23 mouse cellular contexts compared by ENCODE assay signal in genomic region chrX:140399986-140400385, GRCm38 (mm10). TPM values are rescaled to one million over a fixed set of nuclear protein-coding genes. Genes with fewer than 3 reads are reported as not detected.
A peak's percentile ranks its signal among the peaks of the same experiment; 100 is the strongest.
DNase-seq lines count a peak whose midpoint lies in the region; ATAC-seq and TF ChIP-seq lines count a peak whose summit lies in the region.
"Had no signal": no experiment of that assay in that cellular context is flagged by ENCODE, and none has a peak within 500 bp of the region (broad histone marks: within the 10 kb centered on the region; RNA-seq: fewer than 3 reads in every experiment).

No protein-coding gene starts in this region.

- H3K36me3 ChIP-seq in forebrain, embryonic 15.5 days: no peaks in the 10 kb centered on the region
- no peaks in the 10 kb centered on the region for H3K36me3 ChIP-seq in forebrain, embryonic 11.5 days (ENCODE audit: control insufficient read depth, insufficient read depth, low read length)
- H3K36me3 ChIP-seq in midbrain, embryonic 14.5 days (ENCODE audit: control insufficient read depth, insufficient read depth, low read length): no peaks in the 10 kb centered on the region
- no peaks in the 10 kb centered on the region for H3K36me3 ChIP-seq in midbrain, embryonic 10.5 days
- H3K36me3 ChIP-seq: G1E; heart, embryonic 10.5 days; kidney, embryonic 15.5 days; limb, embryonic 13.5 days; liver, embryonic 12.5 days had no signal

- ATAC-seq in forebrain, embryonic 15.5 days (replicated peaks): peak; percentile 81
- no peak for ATAC-seq in forebrain, embryonic 11.5 days (replicated peaks; ENCODE audit: low FRiP score)
- ATAC-seq in midbrain, embryonic 14.5 days (ENCODE audit: low FRiP score, low TSS enrichment): no peak
- ATAC-seq: activated CD4-positive, CD25-positive, alpha-beta regulatory T cell, adult 4 months; liver, embryonic 12.5 days; Patski had no signal

- no peaks in the 10 kb centered on the region for H3K27me3 ChIP-seq in forebrain, embryonic 15.5 days
- H3K27me3 ChIP-seq in forebrain, embryonic 11.5 days (ENCODE audit: control insufficient read depth, insufficient read depth, low read length): peaks cover 4% of the 10 kb centered on the region
- no peaks in the 10 kb centered on the region for H3K27me3 ChIP-seq in midbrain, embryonic 14.5 days (ENCODE audit: control insufficient read depth, insufficient read depth, low read length)
- peaks cover 97% of the 10 kb centered on the region for H3K27me3 ChIP-seq in midbrain, embryonic 10.5 days (ENCODE audit: low read depth, poor library complexity, severe bottlenecking)

- no peak for TF ChIP-seq CTCF in brain, embryonic 14.5 days (IDR thresholded peaks at IDR 0.05; ENCODE audit: borderline replicate concordance, extremely low read depth, insufficient read depth, insufficient read length)

- H3K27ac ChIP-seq in forebrain, embryonic 15.5 days (replicated peaks): 0 out of 2 replicates have a peak overlapping the region, but pooled peaks have one; percentile 11
- H3K27ac ChIP-seq in forebrain, embryonic 11.5 days (ENCODE audit: low read depth, low read length): no peak overlapping the region
- no peak overlapping the region for H3K27ac ChIP-seq in midbrain, embryonic 14.5 days (replicated peaks; ENCODE audit: low read depth, low read length)
- no peak overlapping the region for H3K27ac ChIP-seq in midbrain, embryonic 10.5 days (replicated peaks)
- H3K27ac ChIP-seq: heart, embryonic 10.5 days; kidney, embryonic 15.5 days; limb, embryonic 13.5 days; liver, embryonic 12.5 days had no signal

- no peaks in the 10 kb centered on the region for H3K9me3 ChIP-seq in forebrain, embryonic 15.5 days
- H3K9me3 ChIP-seq in forebrain, embryonic 11.5 days (ENCODE audit: control insufficient read depth, low read length): no peaks in the 10 kb centered on the region
- H3K9me3 ChIP-seq in midbrain, embryonic 14.5 days (ENCODE audit: control insufficient read depth, low read length): no peaks in the 10 kb centered on the region
- H3K9me3 ChIP-seq in midbrain, embryonic 10.5 days (replicated peaks): no peaks in the 10 kb centered on the region
- H3K9me3 ChIP-seq: G1E; heart, embryonic 10.5 days; kidney, embryonic 15.5 days; limb, embryonic 13.5 days; liver, embryonic 12.5 days had no signal

- no peak overlapping the region for H3K4me2 ChIP-seq in forebrain, embryonic 15.5 days (replicated peaks)
- H3K4me2 ChIP-seq in forebrain, embryonic 11.5 days (ENCODE audit: low read depth, low read length, severe bottlenecking): no peak overlapping the region
- H3K4me2 ChIP-seq in midbrain, embryonic 14.5 days (ENCODE audit: low read length): no peak overlapping the region
- H3K4me2 ChIP-seq: kidney, embryonic 15.5 days; limb, embryonic 13.5 days; liver, embryonic 12.5 days had no signal

- no peak overlapping the region for H3K9ac ChIP-seq in forebrain, embryonic 15.5 days (replicated peaks)
- H3K9ac ChIP-seq in forebrain, embryonic 11.5 days (ENCODE audit: low read length): no peak overlapping the region
- no peak overlapping the region for H3K9ac ChIP-seq in midbrain, embryonic 14.5 days (replicated peaks; ENCODE audit: low read length)
- H3K9ac ChIP-seq: kidney, embryonic 15.5 days; limb, embryonic 13.5 days; liver, embryonic 12.5 days had no signal

- no peak overlapping the region for H3K4me3 ChIP-seq in forebrain, embryonic 15.5 days
- H3K4me3 ChIP-seq in forebrain, embryonic 11.5 days (ENCODE audit: low read depth, low read length): no peak overlapping the region
- no peak overlapping the region for H3K4me3 ChIP-seq in midbrain, embryonic 14.5 days (replicated peaks; ENCODE audit: low read depth, low read length)
- H3K4me3 ChIP-seq in midbrain, embryonic 10.5 days: no peak overlapping the region
- H3K4me3 ChIP-seq: heart, embryonic 10.5 days; kidney, embryonic 15.5 days; limb, embryonic 13.5 days; liver, embryonic 12.5 days had no signal

- H3K4me1 ChIP-seq in forebrain, embryonic 15.5 days: peaks cover 5% of the 10 kb centered on the region; the same call in 1 of the 2 replicates
- H3K4me1 ChIP-seq in forebrain, embryonic 11.5 days (replicated peaks; ENCODE audit: control insufficient read depth, insufficient read depth, low read length): no peaks in the 10 kb centered on the region
- H3K4me1 ChIP-seq in midbrain, embryonic 14.5 days (ENCODE audit: control insufficient read depth, insufficient read depth, low read length): no peaks in the 10 kb centered on the region
- H3K4me1 ChIP-seq in midbrain, embryonic 10.5 days: no peaks in the 10 kb centered on the region
- H3K4me1 ChIP-seq: heart, embryonic 10.5 days; kidney, embryonic 15.5 days; limb, embryonic 13.5 days; liver, embryonic 12.5 days had no signal

- 32% methylated on average over 3 of the region's 3 CpGs for WGBS in forebrain, embryonic 15.5 days
- WGBS in forebrain, embryonic 11.5 days: 51% methylated on average over 3 of the region's 3 CpGs
- 30% methylated on average over 3 of the region's 3 CpGs for whole genome bisulfite sequencing in midbrain, embryonic 14.5 days
- WGBS in midbrain, embryonic 10.5 days: 52% methylated on average over 3 of the region's 3 CpGs

- DNase-seq in forebrain, embryonic 11.5 days (ENCODE audit: low spot score): no peak
- peak; percentile 8 for DNase-seq in midbrain, embryonic 14.5 days
- no peak for DNase-seq in midbrain, embryonic 10.5 days (ENCODE audit: low spot score)
- DNase-seq in ES-CJ7 (ENCODE audit: low read depth, low spot score): peak; percentile 5
- peak; percentile 68 for DNase-seq in brain, embryonic 14.5 days (ENCODE audit: low read depth)
- DNase-seq in adipocyte (ENCODE audit: low spot score): no peak
- DNase-seq: adrenal gland, postnatal 10 days; cerebellum, adult 9-10 months; gastrocnemius, postnatal 10 days; heart, postnatal 4 days; kidney, adult 11 months; kidney, postnatal 36 days; lung, adult 18-20 months; lung, postnatal 10 days; thymus, postnatal 25 days had no signal

- no peak for TF ChIP-seq POLR2A in brain, embryonic 14.5 days (IDR thresholded peaks at IDR 0.05; ENCODE audit: borderline replicate concordance, extremely low read depth, insufficient read depth, insufficient read length, poor library complexity, severe bottlenecking)

RNA-seq across cellular contexts. Expression of gene Prps1, which starts 56.4 kb away (rescaled TPM):
- polyA plus RNA-seq in forebrain, embryonic 15.5 days (2015; fragmentation: Nextera tagmentation; extraction: Ambion mirVana): 67.3 and 68.8 TPM in 2 replicates
- polyA plus RNA-seq in forebrain, embryonic 11.5 days (2014; fragmentation: Nextera tagmentation; extraction: Ambion mirVana): 81.5 and 89.5 TPM in 2 replicates
- polyA plus RNA-seq in midbrain, embryonic 14.5 days (2014; fragmentation: Nextera tagmentation; extraction: Ambion mirVana): 85.6 and 85.8 TPM in 2 replicates
- 84.9 and 90.4 TPM in 2 replicates for polyA plus RNA-seq in midbrain, embryonic 10.5 days (2016; fragmentation: Nextera tagmentation; extraction: Ambion mirVana)
- 33.1 and 41.8 TPM in 2 replicates for polyA plus RNA-seq in brain, embryonic 14.5 days (2012; rRNA removed)

RNA-seq across cellular contexts. Expression of gene Frmpd3, which starts 57.9 kb away (rescaled TPM):
- polyA plus RNA-seq in forebrain, embryonic 15.5 days (2015; fragmentation: Nextera tagmentation; extraction: Ambion mirVana): 1.3 and 1.4 TPM in 2 replicates
- polyA plus RNA-seq in forebrain, embryonic 11.5 days (2014; fragmentation: Nextera tagmentation; extraction: Ambion mirVana): 0.63 and 1.2 TPM in 2 replicates
- polyA plus RNA-seq in midbrain, embryonic 14.5 days (2014; fragmentation: Nextera tagmentation; extraction: Ambion mirVana): 3.6 and 3.7 TPM in 2 replicates
- polyA plus RNA-seq in midbrain, embryonic 10.5 days (2016; fragmentation: Nextera tagmentation; extraction: Ambion mirVana): 0.59 and 1.0 TPM in 2 replicates
- polyA plus RNA-seq in brain, embryonic 14.5 days (2012; rRNA removed): 5.3 and 12.3 TPM in 2 replicates
- polyA plus RNA-seq: activated CD4-positive, CD25-positive, alpha-beta regulatory T cell, adult 4 months; G1E; liver, embryonic 12.5 days had no signal

Comparison
In these comparisons a context has a peak if more than half of its experiments do, and no peak if none do; other contexts are left out.
1. DNase-seq: peak in midbrain, embryonic 14.5 days (single experiment), ES-CJ7 (single experiment) and brain, embryonic 14.5 days (single experiment); none in forebrain, embryonic 11.5 days (single experiment), midbrain, embryonic 10.5 days (single experiment) and adipocyte (single experiment).